Mouse (Mus musculus) kidney, adult 18-20 months (tissue): ENCODE measurements around the gene Rgs3.

Experiments
- DNase-seq: peaks from one replicate; pipeline ENCODE4 v3.0.0; 2021

The Rgs3 gene

GRCm38 (mm10) chr4:62659861-62660553, 100.4 kb downstream of the Rgs3 start:
- no peak for DNase-seq

- no peak for DNase-seq
These were observed 100.9 kb downstream of the Rgs3 start for GRCm38 (mm10) chr4:62660554-62660864.

DNA sequence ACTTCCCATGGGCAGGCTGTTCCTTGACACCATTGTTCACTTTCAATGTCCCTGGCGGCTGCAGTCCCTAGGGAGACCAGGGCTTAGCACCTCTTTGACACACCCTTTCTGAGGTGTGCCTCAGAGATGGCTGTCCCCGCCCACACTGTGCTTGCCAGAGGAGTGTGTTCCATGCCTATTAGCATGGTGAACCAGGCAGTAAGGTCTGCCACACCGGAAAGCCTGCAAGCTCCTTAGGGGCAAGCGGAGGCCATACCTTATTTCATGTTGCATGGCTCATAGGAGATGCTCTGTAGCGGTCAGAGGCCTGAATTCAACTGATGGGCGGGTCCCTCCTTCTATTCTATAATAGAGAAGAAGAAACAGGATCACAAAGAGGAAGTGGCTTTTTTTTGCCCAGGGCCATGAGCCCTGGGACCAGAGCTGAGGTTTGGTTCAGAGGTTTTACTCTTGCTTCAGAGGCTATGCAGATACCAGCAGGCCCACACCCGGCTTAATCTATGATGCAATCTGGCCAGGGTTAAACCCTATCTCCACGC, 101.7 kb downstream of the Rgs3 start:
- no peak for DNase-seq

DNA sequence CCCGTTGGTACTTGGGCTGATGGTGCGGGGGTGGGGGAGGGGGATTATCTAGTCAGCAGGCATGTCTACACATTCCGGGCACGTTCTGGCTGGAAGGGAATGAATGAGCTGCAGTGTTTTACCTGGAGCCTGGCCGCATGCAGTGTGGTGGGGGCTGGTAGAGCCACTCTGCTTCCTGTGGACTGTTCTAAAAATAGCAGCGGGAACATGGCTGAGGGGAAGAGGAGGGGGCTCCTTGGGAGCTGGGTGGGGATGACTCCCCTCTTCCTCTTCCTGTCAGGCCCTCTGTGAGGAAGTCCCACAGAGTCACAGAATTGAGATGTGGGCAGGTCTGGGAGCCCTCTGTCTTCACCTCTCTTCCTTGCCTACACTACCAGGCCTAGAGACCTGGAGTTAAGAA, 103.7 kb downstream of the Rgs3 start:
- no peak for DNase-seq

- DNase-seq, result no peak
These were observed 106.2 kb downstream of the Rgs3 start for GRCm38 (mm10) chr4:62665842-62666241.

- no peak for DNase-seq
These were observed 109.0 kb downstream of the Rgs3 start for GRCm38 (mm10) chr4:62668666-62669065.

GRCm38 (mm10) chr4:62669094-62670071, 109.7 kb downstream of the Rgs3 start:
- peak; percentile 41 for DNase-seq

- DNase-seq, result no peak
These were observed 113.9 kb downstream of the Rgs3 start for GRCm38 (mm10) chr4:62673531-62674030.

GRCm38 (mm10) chr4:62674031-62674995, 114.7 kb downstream of the Rgs3 start:
- no peak for DNase-seq

DNA sequence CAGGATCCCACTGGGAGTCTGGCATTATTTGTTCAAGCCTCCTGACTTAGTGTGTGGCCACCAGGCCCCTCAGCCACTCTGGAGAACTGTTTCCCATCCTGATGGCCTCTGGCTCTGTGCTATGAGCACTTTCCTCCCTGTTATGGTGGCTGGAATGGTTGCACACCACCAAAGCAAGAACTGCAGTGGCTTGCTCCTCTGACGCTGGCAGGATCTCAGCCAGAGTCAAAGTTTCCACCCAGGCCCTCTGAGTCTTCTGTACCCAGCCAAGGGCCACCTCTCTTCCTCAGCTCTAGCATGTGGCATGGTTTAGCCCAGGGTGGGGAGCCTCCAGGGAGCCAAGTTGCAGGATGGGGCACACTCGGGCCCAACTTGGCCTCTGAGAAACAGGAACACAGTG, 115.7 kb downstream of the Rgs3 start:
- no peak for DNase-seq

DNA sequence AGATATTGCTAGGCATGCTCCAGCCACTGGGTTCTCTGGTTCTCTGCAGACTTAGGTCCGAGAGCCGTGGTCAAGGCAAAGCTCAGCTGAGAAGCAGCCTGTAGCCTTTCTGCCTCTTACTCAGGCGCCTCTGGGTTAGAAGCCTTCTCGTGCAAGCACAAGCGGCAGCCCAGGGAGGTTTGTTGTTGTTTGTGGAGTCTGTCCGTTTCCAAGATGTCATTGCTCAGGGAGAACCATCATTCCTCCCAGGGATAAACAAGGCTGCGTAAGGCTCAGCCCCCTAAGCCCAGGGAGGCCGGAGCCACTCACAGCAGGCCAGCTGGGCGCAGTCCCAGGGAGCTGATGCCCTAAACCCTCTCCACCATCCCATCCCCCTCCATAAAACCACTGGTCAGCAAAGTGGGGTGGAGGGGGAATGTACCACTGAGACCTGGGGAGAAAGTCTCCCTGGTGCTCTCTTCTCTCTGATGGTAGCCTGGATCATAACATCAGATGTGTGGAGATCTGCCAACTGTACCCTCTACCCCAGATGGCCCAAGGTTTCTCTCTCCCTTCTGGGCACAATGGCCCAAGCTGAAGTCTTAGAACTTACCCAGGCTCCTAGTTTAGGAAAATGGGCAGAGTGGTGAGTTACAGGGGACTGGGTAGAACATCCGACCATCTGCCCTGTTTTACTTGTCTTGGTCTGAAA, 117.5 kb downstream of the Rgs3 start:
- no peak for DNase-seq

DNA sequence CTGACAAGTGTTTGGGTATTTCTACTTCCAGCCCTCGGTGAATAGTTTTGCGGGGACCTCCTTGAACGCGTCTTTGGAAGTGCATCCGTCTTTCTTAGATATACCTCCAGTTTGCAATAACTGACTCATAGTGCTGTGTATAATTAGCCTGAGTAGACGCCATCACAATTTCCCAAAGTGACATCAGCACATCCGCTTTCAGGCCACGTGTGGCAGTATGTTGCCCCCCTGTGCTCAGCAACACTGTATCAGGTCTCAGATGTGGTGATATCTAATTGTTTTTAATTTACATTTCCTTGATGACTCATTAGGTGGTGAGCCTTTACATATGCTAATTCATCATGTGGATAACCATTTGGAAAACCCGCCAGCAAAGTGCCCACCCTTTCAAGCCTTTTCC, 119.5 kb downstream of the Rgs3 start:
- no peak for DNase-seq

- DNase-seq, result no peak
These were observed 121.8 kb downstream of the Rgs3 start for GRCm38 (mm10) chr4:62681467-62681866.

DNA sequence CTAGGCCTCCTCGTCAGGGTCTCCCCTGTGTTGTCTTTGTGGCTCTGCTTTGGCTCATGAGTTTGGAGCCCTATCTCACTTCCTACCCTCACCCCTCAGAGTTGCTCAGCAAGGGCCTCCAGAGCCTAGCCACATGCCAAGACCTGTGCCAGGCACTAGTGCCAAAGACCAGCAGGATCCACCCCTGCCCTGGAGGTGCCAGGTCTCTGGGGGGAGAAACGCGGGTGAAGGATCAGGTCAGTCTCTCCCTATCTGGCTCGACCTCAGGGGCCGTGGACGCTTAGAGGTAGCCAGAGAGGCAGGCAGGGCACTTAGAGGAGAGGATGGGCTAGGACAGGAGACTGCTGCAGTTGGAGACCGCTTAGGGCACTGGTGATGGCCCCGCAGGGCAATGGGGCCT, 122.7 kb downstream of the Rgs3 start:
- DNase-seq, result no peak

GRCm38 (mm10) chr4:62683148-62683547, 123.5 kb downstream of the Rgs3 start:
- no peak for DNase-seq

GRCm38 (mm10) chr4:62684351-62684750, 124.7 kb downstream of the Rgs3 start:
- peak; percentile 45 for DNase-seq

GRCm38 (mm10) chr4:62685268-62685667, 125.6 kb downstream of the Rgs3 start:
- DNase-seq, result no peak

DNA sequence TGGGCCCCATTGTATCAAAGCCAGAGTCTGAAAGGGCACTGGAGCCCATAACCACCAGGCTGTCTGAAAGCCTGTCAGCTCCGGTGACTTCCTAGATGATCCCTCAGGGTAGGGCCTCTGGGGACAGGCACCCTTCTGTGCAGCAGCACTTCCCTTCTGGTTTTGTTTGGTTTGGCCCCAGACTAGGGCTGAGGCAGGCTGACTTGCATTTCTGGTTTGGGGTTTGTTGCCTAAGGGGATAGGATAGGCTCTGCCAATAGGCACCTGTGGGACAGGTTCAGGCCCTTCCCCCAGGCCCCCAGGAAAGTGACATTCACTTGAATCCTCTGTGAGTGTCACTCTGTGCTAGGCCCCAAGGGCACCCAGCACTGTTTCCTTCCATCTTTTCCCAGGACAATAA, 127.1 kb downstream of the Rgs3 start:
- no peak for DNase-seq

DNA sequence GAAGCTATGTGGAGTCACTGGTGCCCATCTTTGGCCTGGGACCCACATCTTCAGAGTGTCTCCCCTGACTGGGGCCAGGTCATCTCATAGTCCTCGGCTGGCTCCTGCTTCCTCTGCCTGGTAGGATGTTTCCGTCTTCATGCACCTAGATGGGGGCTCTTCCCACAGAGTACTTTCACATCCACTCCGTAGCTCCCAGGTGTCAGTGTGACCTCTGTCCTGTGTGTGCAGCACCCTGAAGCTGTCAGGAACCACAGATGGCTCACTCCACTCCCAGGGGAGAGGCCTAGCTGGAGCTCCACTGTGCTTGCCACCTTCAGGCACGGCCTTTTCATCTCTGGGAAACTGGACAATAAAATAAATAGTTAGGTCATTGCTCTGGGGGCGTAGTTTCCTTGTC, 128.5 kb downstream of the Rgs3 start:
- DNase-seq, result no peak

DNA sequence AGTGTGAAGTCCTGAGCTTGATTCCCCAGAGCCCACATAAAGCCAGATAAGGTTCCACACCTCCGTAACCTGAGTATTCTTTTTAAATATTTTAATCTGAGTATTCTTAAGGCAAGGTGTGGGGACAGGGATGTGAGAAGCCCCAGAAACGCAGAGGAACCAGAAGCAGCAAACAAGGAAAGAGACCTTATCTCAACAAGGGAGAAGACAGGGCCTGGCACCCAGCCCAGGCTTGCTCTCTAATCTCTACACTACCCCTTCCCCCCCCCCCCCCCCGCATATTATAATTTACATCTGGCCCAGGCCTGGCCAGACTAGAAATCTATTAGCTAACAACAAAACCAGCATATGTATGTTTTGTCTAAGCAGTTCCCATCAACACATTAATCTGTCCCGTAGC, 131.3 kb downstream of the Rgs3 start:
- no peak for DNase-seq

GRCm38 (mm10) chr4:62691625-62692024, 132.0 kb downstream of the Rgs3 start:
- DNase-seq, result no peak

DNA sequence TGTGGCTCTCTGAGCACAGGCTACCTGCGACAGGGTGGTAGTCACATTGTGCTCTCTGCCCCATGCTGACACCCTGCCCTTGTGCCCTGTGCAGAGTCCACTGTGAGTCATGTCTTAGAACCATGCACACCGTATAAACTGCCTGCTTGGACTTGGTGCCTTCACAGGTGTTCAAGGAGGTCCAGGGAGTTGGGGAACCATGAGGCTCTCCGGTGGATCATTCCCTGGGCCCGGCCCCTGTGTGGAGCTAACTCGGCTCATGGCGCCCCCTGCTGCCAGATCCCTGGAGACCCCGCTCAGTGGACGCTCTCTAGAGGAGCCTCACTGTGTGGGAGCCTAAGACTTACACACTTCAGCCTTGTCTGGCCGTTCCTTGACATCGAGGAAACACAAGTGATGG, 134.2 kb downstream of the Rgs3 start:
- DNase-seq, result peak; percentile 63
